Mouse (Mus musculus) lung, postnatal 0 days (tissue): ENCODE data around the gene Lix1l. TPM values are rescaled to one million over a fixed set of nuclear protein-coding genes. Genes with fewer than 3 reads are reported as not detected.

Source experiments
- ATAC-seq: fragments of 200-750 bp; cut with Nextera tagmentation; 2 replicates; pipeline ENCODE4 v1.8.0; 2017; ENCODE audit warnings: moderate library complexity
- DNase-seq: peaks from one replicate; pipeline ENCODE4 v3.0.0-alpha.2; 2016; ENCODE audit warnings: low spot score
- H3K27ac ChIP-seq: fragments of 300-500 bp; sonication (generic); 2 replicates; pipeline ENCODE4 v1.5.1; 2014; ENCODE audit warnings: antibody characterized with exemption, mild to moderate bottlenecking, low read length, mixed read lengths
- H3K27me3 ChIP-seq: fragments of 300-500 bp; sonication (generic); replicated peaks from 2 replicates; pipeline ENCODE4 v1.6.1; 2014; ENCODE audit warnings: low read length, mixed read lengths; ENCODE audit not compliant: insufficient read depth
- H3K36me3 ChIP-seq: fragments of 300-500 bp; sonication (generic); 2 replicates; pipeline ENCODE4 v1.6.1; 2014; ENCODE audit warnings: low read length, mixed read lengths; ENCODE audit not compliant: insufficient read depth
- H3K4me1 ChIP-seq: fragments of 300-500 bp; sonication (generic); 2 replicates; pipeline ENCODE4 v1.6.1; 2014; ENCODE audit warnings: antibody characterized with exemption, low read depth, low read length, mixed read lengths; ENCODE audit not compliant: insufficient read depth
- H3K4me2 ChIP-seq: fragments of 300-500 bp; sonication (generic); replicated peaks from 2 replicates; pipeline ENCODE4 v1.6.1; 2014; ENCODE audit warnings: low read depth, mild to moderate bottlenecking, low read length, moderate library complexity, mixed read lengths
- H3K4me3 ChIP-seq: fragments of 300-500 bp; sonication (generic); 2 replicates; pipeline ENCODE4 v1.5.1; 2014; ENCODE audit warnings: low read depth, low read length
- H3K9ac ChIP-seq: fragments of 300-500 bp; sonication (generic); replicated peaks from 2 replicates; pipeline ENCODE4 v1.6.1; 2014; ENCODE audit warnings: low read depth, mild to moderate bottlenecking
- H3K9me3 ChIP-seq: fragments of 300-500 bp; sonication (generic); 2 replicates; pipeline ENCODE4 v1.6.1; 2016; ENCODE audit warnings: low read length, mixed read lengths
- CTCF ChIP-seq: IDR thresholded peaks from 2 replicates; pipeline ENCODE4 v1.5.1; 2016; ENCODE audit warnings: antibody characterized with exemption, mild to moderate bottlenecking
- EP300 ChIP-seq: IDR thresholded peaks from 2 replicates; pipeline ENCODE4 v1.6.1; 2016; ENCODE audit warnings: antibody characterized with exemption, mild to moderate bottlenecking, control low read depth
- WGBS: fragments of 180-500 bp; shearing (Covaris S2); extraction: QIAGEN DNeasy Blood & Tissue Kit; methylation state at CpG from one replicate; pipeline ENCODE4 v1.1.7; 2014; 5-methylcytosine and 5-hydroxymethylcytosine counted together
- polyA plus RNA-seq: library from polyadenylated mRNA; unstranded; fragments of >200 nt; fragmentation: Nextera tagmentation; extraction: Ambion mirVana; gene quantifications from 2 replicates; pipeline ENCODE4 v1.2.1, GENCODE M21; 2015

The Lix1l gene
- polyA plus RNA-seq, 1 experiment from 2014 or later, result 5.4 TPM

- WGBS, result 82% methylated on average over 11 of the region's 11 CpGs
- no peak for DNase-seq
- Histone ChIP-seq H3K4me2 (no peak overlapping the region), H3K4me1 (peaks cover 8% of the 10 kb centered on the region), H3K36me3 (no peaks in the 10 kb centered on the region), H3K27me3 (no peaks in the 10 kb centered on the region), H3K4me3 (no peak overlapping the region), H3K9ac (no peak overlapping the region), H3K27ac (0 out of 2 replicates have a peak overlapping the region, but pooled peaks have one; percentile 39), H3K9me3 (no peaks in the 10 kb centered on the region)
- no peak for ATAC-seq
- no peak for TF ChIP-seq CTCF
- TF ChIP-seq EP300, result no peak
Measured at GRCm38 (mm10) chr3:96569966-96570605, 30.9 kb upstream of the Lix1l start.

- no peak overlapping the region for H3K4me2 ChIP-seq
- H3K27me3 ChIP-seq, result no peaks in the 10 kb centered on the region
- 47% methylated on average over 7 of the region's 7 CpGs for WGBS
- DNase-seq, result no peak
- H3K4me3 ChIP-seq, result no peak overlapping the region
- no peaks in the 10 kb centered on the region for H3K36me3 ChIP-seq
- no peak overlapping the region for H3K9ac ChIP-seq
- no peak for ATAC-seq
- TF ChIP-seq EP300 (no peak), CTCF (no peak)
- peaks cover 7% of the 10 kb centered on the region for H3K4me1 ChIP-seq
- no peaks in the 10 kb centered on the region for H3K9me3 ChIP-seq
- 0 out of 2 replicates have a peak overlapping the region, but pooled peaks have one; percentile 39 for H3K27ac ChIP-seq
Measured at GRCm38 (mm10) chr3:96570643-96571042, 30.3 kb upstream of the Lix1l start.

GRCm38 (mm10) chr3:96571336-96571735, 29.6 kb upstream of the Lix1l start:
- H3K27ac ChIP-seq, result peak overlapping the region; percentile 77
- H3K36me3 ChIP-seq, result no peaks in the 10 kb centered on the region
- peaks cover 12% of the 10 kb centered on the region for H3K4me1 ChIP-seq
- WGBS, result 57% methylated on average over 2 of the region's 2 CpGs
- no peak for ATAC-seq
- no peak for DNase-seq
- TF ChIP-seq EP300, result no peak
- no peak for TF ChIP-seq CTCF
- no peak overlapping the region for H3K4me2 ChIP-seq
- H3K4me3 ChIP-seq, result no peak overlapping the region
- H3K27me3 ChIP-seq, result no peaks in the 10 kb centered on the region
- no peak overlapping the region for H3K9ac ChIP-seq
- H3K9me3 ChIP-seq, result no peaks in the 10 kb centered on the region

GRCm38 (mm10) chr3:96571896-96572698, 28.9 kb upstream of the Lix1l start:
- ATAC-seq, result no peak
- peak overlapping the region; percentile 77 for H3K27ac ChIP-seq
- DNase-seq, result peak; percentile 63

DNA sequence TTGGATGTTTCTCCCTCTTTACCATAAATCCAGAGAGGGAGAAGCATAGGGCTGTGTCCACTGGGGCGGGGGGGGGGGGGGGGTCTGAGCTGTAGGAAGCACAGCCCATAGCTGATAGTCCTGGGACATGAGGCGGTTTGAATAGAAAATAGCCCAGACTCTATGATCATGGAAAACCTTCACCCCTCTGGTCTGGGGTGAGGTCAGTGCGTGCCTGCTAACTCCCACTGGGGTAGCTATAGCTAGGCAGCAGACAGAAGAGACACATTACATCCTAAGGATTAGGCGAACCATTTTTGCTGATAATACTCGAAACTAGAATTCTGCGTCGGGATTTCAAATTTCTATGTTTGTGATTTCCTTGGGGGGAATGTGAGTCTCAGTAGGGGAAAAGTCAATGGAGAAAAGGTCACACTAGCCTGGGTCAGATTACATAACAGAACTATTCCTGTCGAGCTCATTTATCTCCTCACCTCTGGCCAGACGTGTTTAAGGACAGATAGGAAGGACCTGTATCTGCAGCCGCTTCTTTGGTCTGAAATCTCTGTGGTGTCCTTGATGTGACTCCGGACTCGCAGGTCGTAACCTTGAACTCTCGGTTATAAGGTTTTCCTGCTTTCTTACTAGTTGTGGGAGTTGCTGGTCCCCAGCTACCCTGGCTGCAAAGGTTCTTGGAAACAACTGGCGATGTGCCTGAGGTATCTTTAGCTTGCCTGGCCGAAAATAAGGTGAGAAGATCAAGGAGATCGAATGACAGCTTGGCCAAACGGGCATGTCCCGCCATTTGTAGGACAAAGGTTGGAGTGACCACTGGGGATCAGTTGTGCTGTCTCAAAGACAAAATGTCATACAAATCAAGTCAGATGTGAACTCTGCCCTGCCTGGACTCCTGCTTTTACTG, 27.1 kb upstream of the Lix1l start:
- ATAC-seq, result no peak
- no peak overlapping the region for H3K4me2 ChIP-seq
- TF ChIP-seq EP300, result no peak
- TF ChIP-seq CTCF, result no peak
- H3K4me1 ChIP-seq, result peaks cover 22% of the 10 kb centered on the region
- no peaks in the 10 kb centered on the region for H3K36me3 ChIP-seq
- H3K27me3 ChIP-seq, result no peaks in the 10 kb centered on the region
- WGBS, result 70% methylated on average over 18 of the region's 19 CpGs
- no peak overlapping the region for H3K9ac ChIP-seq
- no peak overlapping the region for H3K27ac ChIP-seq
- no peak overlapping the region for H3K4me3 ChIP-seq
- DNase-seq, result no peak
- H3K9me3 ChIP-seq, result no peaks in the 10 kb centered on the region

More at GRCm38 (mm10) chr3:96571896-96572698, 28.9 kb upstream of the Lix1l start:
- TF ChIP-seq CTCF (no peak), EP300 (peak; percentile 73)
- no peaks in the 10 kb centered on the region for H3K27me3 ChIP-seq
- 63% methylated on average over 15 of the region's 16 CpGs for WGBS
- peaks cover 16% of the 10 kb centered on the region for H3K4me1 ChIP-seq
- no peak overlapping the region for H3K4me3 ChIP-seq
- H3K4me2 ChIP-seq, result no peak overlapping the region
- no peaks in the 10 kb centered on the region for H3K36me3 ChIP-seq
- no peak overlapping the region for H3K9ac ChIP-seq
- H3K9me3 ChIP-seq, result no peaks in the 10 kb centered on the region
